Mouse (Mus musculus) adrenal gland, postnatal 4 days (tissue): Measurements from ENCODE around the gene Ywhag. TPM values are rescaled to one million over a fixed set of nuclear protein-coding genes. Genes with fewer than 3 reads are reported as not detected.

Experiments
- DNase-seq, 2 experiments: peaks; one replicate each; pipeline ENCODE4 v3.0.0; 2021 to 2022; ENCODE audit warnings: low spot score in 2 of 2, mixed read lengths in 2 of 2
- total RNA-seq, 2 experiments: library from RNA; stranded (reverse); gene quantifications; 2 replicates each; pipeline ENCODE4 v1.2.3; 2021

Gene Ywhag
- total RNA-seq, 2 experiments from 2014 or later = 285 to 303 TPM

DNA sequence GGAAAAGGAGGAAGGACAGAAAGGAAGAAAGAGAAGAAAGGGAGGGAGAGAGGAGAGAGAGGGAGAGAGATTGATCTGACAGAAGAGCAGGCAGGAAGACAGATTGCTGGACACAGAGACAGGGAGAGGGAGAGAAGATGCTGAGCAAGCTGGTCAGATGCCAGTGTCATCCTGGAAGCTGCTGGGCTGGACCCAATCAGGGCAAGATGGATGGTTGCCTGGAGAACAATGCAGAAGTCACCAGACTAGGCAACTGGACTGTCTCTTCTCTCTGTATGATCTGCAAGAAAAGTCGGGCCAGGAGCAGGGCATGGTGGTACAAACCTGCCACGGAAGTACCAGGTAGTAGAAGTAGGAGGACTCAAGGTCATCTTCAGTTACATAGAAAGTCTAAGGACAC is 18.4 kb upstream of the Ywhag start:
- no peak for DNase-seq

DNA sequence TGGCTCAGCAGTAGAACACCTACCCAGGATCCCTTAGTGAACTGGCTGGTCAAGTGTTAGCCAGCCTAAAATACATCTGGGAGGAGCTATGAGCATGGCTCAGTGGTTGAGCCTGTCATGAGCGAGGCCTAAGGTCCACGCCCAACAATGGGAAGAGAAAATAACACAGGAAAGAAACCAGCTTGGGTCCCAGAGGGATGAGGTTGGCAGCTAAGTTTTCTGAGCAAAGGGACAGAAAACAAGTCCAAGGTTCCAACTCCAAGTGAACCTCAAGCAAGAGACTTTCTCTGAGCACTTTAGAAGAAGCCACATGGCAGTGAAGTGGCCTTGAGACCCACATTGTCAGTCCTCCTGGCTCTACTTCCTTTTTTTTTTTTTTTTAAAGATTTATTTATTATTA is 17.2 kb upstream of the Ywhag start:
- DNase-seq = no peak

GRCm38 (mm10) chr5:135950710-135951412 is 16.4 kb upstream of the Ywhag start:
- DNase-seq = no peak

DNA sequence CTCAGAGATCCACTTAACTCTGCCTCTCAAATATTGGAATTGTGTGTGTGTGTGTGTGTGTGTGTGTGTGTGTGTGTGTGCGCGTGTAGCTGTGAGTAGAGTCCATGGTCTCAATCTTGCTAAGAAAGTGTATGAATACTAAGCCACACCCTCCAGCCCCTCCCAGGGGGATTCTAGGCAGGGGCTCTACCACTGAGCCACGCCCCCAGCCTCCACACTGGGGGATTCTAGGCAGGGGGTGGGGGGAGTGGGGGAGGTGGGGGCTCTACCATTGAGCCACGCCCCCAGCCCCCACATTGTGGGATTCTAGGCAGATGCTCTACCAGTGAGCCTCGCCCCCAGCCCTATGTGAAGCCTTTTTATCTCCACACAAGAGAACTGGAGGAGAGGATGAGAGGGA is 12.2 kb upstream of the Ywhag start:
- no peak for DNase-seq

DNA sequence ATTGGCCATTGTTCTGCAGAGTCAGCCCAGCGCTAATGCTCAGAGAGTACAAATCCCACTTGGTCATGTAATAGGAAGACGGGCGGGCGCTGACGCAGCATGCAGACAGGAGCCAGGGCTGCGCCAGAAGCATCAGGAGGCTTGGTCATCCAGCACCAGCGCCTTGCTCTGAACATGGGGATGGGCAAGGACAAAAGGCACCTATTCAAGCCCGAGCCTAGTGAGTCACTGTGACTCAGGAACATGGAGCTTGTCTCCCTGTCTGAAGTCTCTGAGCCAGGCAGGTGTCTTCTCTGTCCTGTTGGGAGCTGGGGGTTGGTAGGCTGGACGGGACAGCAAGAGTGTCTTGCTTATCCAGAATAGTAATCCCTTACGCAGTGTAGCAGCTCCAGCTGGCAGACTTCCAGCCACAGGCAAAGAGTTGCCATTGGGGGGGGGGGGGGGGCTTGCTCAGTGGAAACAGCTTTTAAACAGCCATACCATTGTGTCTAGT is 11.5 kb upstream of the Ywhag start:
- DNase-seq = no peak

DNA sequence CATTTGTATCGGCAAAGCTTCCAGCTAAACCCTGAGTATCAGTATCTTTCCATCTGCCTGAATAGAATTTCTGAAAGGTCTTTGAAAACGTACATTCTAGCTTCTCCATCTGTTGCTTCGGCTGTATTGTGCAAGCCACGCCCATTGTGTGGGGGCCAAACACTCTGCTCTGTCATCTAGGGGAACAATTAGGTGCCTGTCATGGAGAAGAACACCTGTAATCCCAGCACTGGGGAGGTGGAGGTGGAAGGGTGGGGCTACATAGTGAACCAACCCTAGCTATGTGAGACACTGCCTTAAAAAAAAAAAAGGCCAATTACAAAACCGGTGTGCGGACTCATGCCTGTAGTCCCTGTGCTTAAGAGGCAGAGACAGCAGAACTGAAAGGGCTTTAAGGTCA is 8.3 kb upstream of the Ywhag start:
- no peak for DNase-seq

GRCm38 (mm10) chr5:135940587-135940986 is 6.2 kb upstream of the Ywhag start:
- DNase-seq = no peak

DNA sequence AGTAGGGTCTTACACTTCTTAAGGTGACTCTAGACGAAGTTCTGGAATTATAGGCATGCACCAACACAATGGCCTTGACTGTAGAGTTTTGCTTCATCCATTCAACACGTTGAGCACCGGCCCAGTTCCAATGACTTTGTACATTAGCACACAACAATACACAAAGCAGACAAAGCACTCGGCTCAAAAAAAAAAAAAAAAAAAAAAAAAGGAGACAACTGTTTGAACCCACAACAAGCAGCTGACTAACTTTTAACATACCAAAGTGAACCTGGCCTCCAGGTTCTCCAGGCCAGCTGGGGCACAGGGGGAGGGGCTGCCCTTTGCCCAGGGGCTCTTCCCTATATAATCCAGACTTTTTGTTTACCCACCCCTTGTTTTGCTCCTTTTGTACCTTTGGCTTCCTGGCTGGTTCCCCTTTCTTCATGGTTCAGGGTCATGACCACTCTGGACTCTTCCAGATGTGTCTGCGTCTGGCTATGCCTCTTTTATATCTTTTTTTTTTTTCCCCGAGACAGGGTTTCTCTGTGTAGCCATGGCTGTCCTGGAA is 1.3 kb upstream of the Ywhag start:
- no peak for DNase-seq

DNA sequence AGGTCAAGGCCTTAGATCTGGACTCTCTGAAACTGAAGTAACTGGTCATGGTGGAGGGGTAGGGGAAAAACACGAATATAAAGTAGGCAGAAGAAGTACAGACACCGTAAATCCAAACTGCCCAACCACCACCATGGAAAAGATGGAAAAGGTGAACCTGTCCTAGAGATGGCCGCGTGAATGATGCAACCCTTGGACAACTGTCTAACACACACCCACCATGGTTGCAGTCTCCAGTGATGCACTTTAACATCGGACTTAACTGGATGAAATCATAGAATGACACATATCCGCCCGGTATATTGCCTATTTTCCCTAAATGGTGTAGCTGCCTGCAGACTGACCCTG is 734 bp upstream of the Ywhag start:
- DNase-seq = no peak

DNA sequence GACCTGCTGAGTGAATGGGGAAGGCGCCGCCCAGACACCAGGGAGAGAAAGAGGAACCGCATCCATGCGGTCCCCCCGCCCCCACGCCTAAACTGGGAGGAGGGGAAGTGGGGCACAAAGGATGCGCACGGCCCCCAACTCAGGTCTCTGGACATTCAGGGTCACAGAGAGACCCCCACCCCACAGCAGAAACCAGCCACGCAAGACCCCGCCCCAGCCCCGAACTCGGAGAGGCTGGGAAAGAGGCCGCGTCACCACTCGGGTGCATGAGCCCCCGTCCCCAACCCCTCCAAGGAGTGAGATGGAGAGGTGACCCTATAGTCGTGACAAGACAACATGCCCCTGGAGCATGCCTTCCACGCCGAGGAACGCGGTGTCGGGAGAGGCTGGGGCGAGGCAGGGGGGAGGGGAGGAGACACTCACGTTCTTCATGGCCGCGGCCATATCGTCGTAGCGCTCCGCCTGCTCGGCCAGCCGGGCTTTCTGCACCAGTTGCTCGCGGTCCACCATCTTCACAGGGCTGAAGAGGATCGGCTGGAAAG is 445 bp downstream of the Ywhag start:
- DNase-seq = peak in 1 of 2 experiments; percentile 30

DNA sequence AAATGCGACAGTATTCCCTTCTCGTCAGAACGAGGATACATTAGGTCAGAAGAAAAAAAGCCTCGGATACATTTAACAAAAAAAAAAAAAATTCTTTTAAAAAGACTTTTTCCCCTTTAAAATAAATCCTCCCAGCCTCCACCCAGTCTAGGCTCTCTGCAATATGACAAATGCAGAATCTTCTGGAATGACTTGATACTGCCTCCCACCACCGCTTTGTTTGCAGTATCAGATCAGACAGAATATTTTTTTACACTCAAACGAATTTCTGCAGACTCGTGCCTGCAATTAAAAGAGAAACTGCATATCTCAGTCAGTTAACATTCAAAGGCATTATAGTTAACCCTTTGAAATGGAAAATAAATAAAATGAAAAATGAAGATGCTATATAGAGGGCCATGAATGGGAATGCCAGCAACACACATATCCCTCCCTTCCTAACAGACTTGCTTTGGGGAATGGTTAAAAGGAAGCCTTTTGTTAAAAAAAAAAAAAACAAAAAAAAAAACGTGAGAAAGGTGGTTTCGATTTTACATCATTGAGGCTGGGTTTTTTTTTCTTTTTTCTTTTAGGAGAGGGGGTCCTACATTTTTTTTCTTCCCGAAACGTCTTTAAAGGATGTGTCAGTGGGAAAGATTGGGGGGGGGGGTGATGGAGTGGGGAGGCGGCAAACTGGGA is 1.1 kb downstream of the Ywhag start:
- DNase-seq = no peak

- DNase-seq = no peak
These were observed 2.1 kb downstream of the Ywhag start for GRCm38 (mm10) chr5:135932359-135932758.

- DNase-seq = no peak
These were observed 2.9 kb downstream of the Ywhag start for GRCm38 (mm10) chr5:135931526-135931925.

DNA sequence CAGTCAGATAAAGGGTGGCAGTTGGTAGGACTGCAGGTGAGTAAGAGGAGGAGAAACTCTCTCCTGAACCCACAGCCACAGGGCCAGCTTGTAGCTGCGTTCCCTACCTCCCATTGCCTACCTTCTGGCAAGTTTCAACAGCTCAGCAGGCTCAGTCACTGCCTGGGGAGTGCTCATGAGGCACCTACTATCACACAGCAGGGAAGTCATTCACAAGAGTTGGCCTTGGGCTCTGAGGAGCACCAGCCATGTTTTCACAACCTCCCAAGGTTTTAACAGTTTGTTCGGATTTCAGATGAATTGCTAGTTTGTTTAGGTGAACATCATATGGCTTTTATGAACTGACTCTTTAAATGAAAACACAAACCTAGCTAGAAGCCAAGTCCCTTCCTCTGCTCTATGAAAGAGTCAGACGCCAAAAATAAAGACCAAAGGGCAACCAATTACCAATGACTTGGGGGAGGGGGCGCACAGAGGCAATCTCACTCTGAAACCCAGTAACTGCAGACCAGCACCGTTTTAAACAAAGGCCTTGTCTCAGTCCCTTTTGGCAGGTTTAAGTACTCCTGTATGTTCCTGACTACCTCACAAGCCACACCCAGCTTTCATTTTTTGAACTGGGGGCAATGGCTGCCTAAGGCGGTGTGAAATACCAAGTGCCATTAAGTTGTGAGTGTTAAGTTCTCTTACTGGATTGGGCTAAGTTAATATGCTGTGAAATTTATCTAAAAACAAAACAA is 4.6 kb downstream of the Ywhag start:
- DNase-seq = no peak

DNA sequence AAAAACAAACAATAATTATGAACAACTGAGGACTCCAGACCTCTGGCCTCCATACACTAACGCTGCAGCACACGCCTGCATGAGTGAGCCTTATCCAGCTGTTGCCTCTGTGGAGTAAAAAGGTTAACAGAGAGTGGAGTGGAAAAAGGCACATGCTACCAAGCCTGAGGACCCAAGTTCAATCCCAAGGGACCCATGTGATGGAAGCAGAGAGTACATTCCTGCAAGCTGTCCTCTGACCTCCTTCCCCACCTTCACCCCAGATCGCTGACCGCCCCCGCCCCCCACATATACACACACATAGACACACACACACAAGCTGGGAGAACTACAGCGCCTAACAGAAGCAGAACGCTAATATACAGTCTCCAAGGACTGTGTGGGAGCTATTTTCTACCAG is 10.5 kb downstream of the Ywhag start:
- DNase-seq = no peak

- no peak for DNase-seq
These were observed 14.5 kb downstream of the Ywhag start for GRCm38 (mm10) chr5:135919902-135920301.

GRCm38 (mm10) chr5:135918593-135918992 is 15.8 kb downstream of the Ywhag start:
- no peak for DNase-seq

DNA sequence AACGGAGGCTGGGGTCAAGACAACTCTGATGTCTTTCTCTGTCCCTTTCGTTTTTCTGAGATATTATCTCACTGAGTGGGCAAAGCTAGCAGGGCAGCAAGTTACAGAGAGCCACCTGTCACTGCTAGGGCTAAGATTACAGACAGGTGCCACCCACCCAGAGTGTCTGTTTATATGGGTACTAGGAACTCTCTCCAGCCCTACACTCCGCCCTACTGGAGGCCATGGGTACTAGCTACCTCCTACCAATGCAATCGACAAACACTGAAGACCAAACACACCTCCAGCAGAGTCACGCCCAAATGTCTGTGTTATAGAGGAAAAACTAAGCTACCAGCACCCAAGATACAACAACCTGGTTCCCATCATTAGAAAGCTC is 16.4 kb downstream of the Ywhag start:
- no peak for DNase-seq

GRCm38 (mm10) chr5:135917327-135918058 is 16.9 kb downstream of the Ywhag start:
- no peak for DNase-seq

DNA sequence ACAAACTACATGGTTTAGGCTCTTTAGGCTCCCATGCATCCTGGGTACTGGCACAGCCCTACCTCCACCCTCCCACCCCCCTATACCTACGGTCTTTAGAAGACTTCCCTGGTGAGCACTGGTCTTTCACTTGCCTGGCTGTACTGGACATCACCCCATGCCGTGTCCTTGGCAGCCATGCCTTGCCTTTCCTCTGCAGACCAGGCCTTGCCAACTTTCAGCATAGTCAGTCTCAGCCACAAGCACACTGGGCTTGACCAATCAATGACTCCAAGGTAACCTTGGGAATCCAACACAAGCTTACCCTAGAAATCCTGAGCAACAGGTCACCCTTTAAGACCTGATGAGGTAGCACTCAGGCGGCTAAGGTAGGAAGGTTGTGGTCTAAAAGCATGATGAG is 17.8 kb downstream of the Ywhag start:
- no peak for DNase-seq

- no peak for DNase-seq
These were observed 18.3 kb downstream of the Ywhag start for GRCm38 (mm10) chr5:135916051-135916565.
